Mouse (Mus musculus): ENCODE data around the gene Tut1. TPM values are rescaled to one million over a fixed set of nuclear protein-coding genes. Genes with fewer than 3 reads are reported as not detected.
A peak's percentile ranks its signal among the peaks of the same experiment; 100 is the strongest.

Tut1 gene
- 24.2 TPM for polyA plus RNA-seq (2012; fragmentation: generic; extraction: Trizol)
- long read RNA-seq, experiment 1, partial matches to known transcripts, result 0 of 4 reads
- long read RNA-seq, experiment 1, other reads (novel, unspliced or antisense), result 1 of 4 reads
- long read RNA-seq, experiment 2, transcript Tut1-201 (9 exons, 2,753 nt), result major isoform, 82 of 89 reads
- long read RNA-seq, experiment 2, partial matches to known transcripts, result 3 of 89 reads
- long read RNA-seq, experiment 2, other reads (novel, unspliced or antisense), result 4 of 89 reads

- Histone ChIP-seq H3K79me3 (ENCODE audit: low read depth) (peaks cover 32% of the 10 kb centered on the region), H3K79me2 (ENCODE audit: control insufficient read depth, insufficient read depth) (peaks cover 47% of the 10 kb centered on the region), H3K27me3 (ENCODE audit: control insufficient read depth, insufficient read depth, insufficient read length) (no peaks in the 10 kb centered on the region), H3K4me3 (ENCODE audit: insufficient read depth, poor library complexity, severe bottlenecking) (peak within 1 kb of the TSS; percentile 86), H3ac (ENCODE audit: control insufficient read depth, insufficient read length, low read depth) (peak within 1 kb of the TSS; percentile 95), H3K36me3 (ENCODE audit: control insufficient read depth, insufficient read depth) (peaks cover 63% of the 10 kb centered on the region)
- TF ChIP-seq MAX (IDR thresholded peaks at IDR 0.05) (peak; percentile 93), MYOD1 (IDR thresholded peaks at IDR 0.05; ENCODE audit: control insufficient read depth, insufficient read length, low read depth) (no peak)
These were observed at the start of gene Tut1 for GRCm38 (mm10) chr19:8953135-8954039. Gene Tut1, plus strand, starts transcription at chr19:8953847.

- peaks cover 96% of the 10 kb centered on the region for H3K36me3 ChIP-seq (ENCODE audit: control insufficient read depth, insufficient read depth)
- no peaks in the 10 kb centered on the region for H3K79me2 ChIP-seq (ENCODE audit: control insufficient read depth, insufficient read depth)
- H3K79me3 ChIP-seq (ENCODE audit: low read depth), result peaks cover 3% of the 10 kb centered on the region
- H3K4me3 ChIP-seq (ENCODE audit: insufficient read depth, poor library complexity, severe bottlenecking), result no peak overlapping the region
- H3ac ChIP-seq (ENCODE audit: control insufficient read depth, insufficient read length, low read depth), result no peak overlapping the region
- H3K27me3 ChIP-seq (ENCODE audit: control insufficient read depth, insufficient read depth, insufficient read length), result no peaks in the 10 kb centered on the region
- no peak for TF ChIP-seq MAX (IDR thresholded peaks at IDR 0.05)
- TF ChIP-seq MYOD1 (IDR thresholded peaks at IDR 0.05; ENCODE audit: control insufficient read depth, insufficient read length, low read depth), result no peak
These were observed 45.1 kb upstream of the Tut1 start for GRCm38 (mm10) chr19:8908531-8908930.

DNA sequence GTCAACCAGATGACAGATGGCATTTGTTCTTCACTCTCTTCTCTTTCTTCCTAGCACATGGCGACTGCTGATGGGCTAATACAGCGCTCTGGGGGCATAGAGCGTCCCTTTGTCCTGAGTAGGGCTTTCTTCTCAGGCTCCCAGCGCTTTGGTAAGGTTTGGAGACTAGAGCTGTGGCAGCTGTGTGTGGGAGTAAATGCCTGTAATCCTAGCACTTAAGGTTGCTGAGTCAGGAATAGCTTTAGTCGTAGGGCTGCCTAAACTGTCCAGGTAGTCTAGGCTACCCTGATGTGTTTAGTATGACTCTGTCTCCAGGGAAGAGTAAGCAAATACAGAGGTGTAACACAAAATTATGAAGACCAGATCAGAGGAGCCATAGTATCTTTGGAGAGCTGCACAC lies 41.8 kb upstream of the Tut1 start:
- H3K79me2 ChIP-seq (ENCODE audit: control insufficient read depth, insufficient read depth), result no peaks in the 10 kb centered on the region
- H3K4me3 ChIP-seq (ENCODE audit: insufficient read depth, poor library complexity, severe bottlenecking), result no peak overlapping the region
- no peaks in the 10 kb centered on the region for H3K27me3 ChIP-seq (ENCODE audit: control insufficient read depth, insufficient read depth, insufficient read length)
- no peak for TF ChIP-seq MYOG (IDR thresholded peaks at IDR 0.05; ENCODE audit: control insufficient read depth, extremely low read depth, insufficient read length)
- TF ChIP-seq MYOD1 (IDR thresholded peaks at IDR 0.05; ENCODE audit: control insufficient read depth, insufficient read length, low read depth), result no peak
- no peak for TF ChIP-seq MAX (IDR thresholded peaks at IDR 0.05)
- no peak for TF ChIP-seq FOSL1 (IDR thresholded peaks at IDR 0.05; ENCODE audit: insufficient read depth, low read length, poor library complexity, severe bottlenecking)
- no peak for TF ChIP-seq CTCF (IDR thresholded peaks at IDR 0.05; ENCODE audit: control insufficient read depth, insufficient read depth, insufficient read length)
- no peak for TF ChIP-seq CEBPB (IDR thresholded peaks at IDR 0.05; ENCODE audit: low read depth)
- no peak for TF ChIP-seq USF1 (IDR thresholded peaks at IDR 0.05; ENCODE audit: low read depth)
- H3K79me3 ChIP-seq (ENCODE audit: low read depth), result peaks cover 3% of the 10 kb centered on the region
- H3ac ChIP-seq (ENCODE audit: control insufficient read depth, insufficient read length, low read depth), result no peak overlapping the region
- H3K36me3 ChIP-seq (ENCODE audit: control insufficient read depth, insufficient read depth), result peaks cover 100% of the 10 kb centered on the region

- H3K36me3 ChIP-seq (ENCODE audit: control insufficient read depth, insufficient read depth), result peaks cover 80% of the 10 kb centered on the region
- TF ChIP-seq CEBPB (IDR thresholded peaks at IDR 0.05; ENCODE audit: low read depth), result no peak
- no peak for TF ChIP-seq MYOG (IDR thresholded peaks at IDR 0.05; ENCODE audit: control insufficient read depth, extremely low read depth, insufficient read length)
- TF ChIP-seq FOSL1 (IDR thresholded peaks at IDR 0.05; ENCODE audit: insufficient read depth, low read length, poor library complexity, severe bottlenecking), result no peak
- TF ChIP-seq MYOD1 (IDR thresholded peaks at IDR 0.05; ENCODE audit: control insufficient read depth, insufficient read length, low read depth), result no peak
- TF ChIP-seq MAX (IDR thresholded peaks at IDR 0.05), result no peak
- TF ChIP-seq USF1 (IDR thresholded peaks at IDR 0.05; ENCODE audit: low read depth), result no peak
- TF ChIP-seq CTCF (IDR thresholded peaks at IDR 0.05; ENCODE audit: control insufficient read depth, insufficient read depth, insufficient read length), result no peak
- no peaks in the 10 kb centered on the region for H3K27me3 ChIP-seq (ENCODE audit: control insufficient read depth, insufficient read depth, insufficient read length)
- H3K4me3 ChIP-seq (ENCODE audit: insufficient read depth, poor library complexity, severe bottlenecking), result no peak overlapping the region
- no peaks in the 10 kb centered on the region for H3K79me2 ChIP-seq (ENCODE audit: control insufficient read depth, insufficient read depth)
- no peaks in the 10 kb centered on the region for H3K79me3 ChIP-seq (ENCODE audit: low read depth)
- H3ac ChIP-seq (ENCODE audit: control insufficient read depth, insufficient read length, low read depth), result no peak overlapping the region
These were observed 39.4 kb upstream of the Tut1 start for GRCm38 (mm10) chr19:8914212-8914611.

DNA sequence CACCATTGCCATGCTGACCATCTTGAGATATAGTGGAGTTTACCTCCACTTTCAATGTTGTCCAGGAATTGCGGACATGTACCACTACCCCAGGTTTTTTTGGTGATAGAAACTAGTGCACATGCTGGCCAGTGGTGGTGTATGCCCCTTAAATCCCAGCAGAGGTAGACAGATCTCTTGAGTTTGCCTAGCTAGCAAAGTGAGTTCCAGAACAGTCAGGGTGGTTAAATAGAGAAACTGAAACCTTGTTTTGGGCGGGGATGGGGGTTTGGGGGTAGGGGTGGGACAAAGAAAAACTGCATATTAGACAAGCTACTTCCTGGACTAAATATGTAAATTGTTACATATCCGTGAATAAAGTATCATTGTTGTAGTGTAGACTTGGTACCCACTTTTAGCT lies 34.6 kb upstream of the Tut1 start:
- Histone ChIP-seq H3K4me3 (ENCODE audit: insufficient read depth, poor library complexity, severe bottlenecking) (no peak overlapping the region), H3ac (ENCODE audit: control insufficient read depth, insufficient read length, low read depth) (no peak overlapping the region), H3K27me3 (ENCODE audit: control insufficient read depth, insufficient read depth, insufficient read length) (no peaks in the 10 kb centered on the region), H3K79me2 (ENCODE audit: control insufficient read depth, insufficient read depth) (peaks cover 35% of the 10 kb centered on the region), H3K36me3 (ENCODE audit: control insufficient read depth, insufficient read depth) (peaks cover 56% of the 10 kb centered on the region), H3K79me3 (ENCODE audit: low read depth) (peaks cover 30% of the 10 kb centered on the region)
- TF ChIP-seq MYOG (IDR thresholded peaks at IDR 0.05; ENCODE audit: control insufficient read depth, extremely low read depth, insufficient read length) (no peak), CEBPB (IDR thresholded peaks at IDR 0.05; ENCODE audit: low read depth) (no peak), CTCF (IDR thresholded peaks at IDR 0.05; ENCODE audit: control insufficient read depth, insufficient read depth, insufficient read length) (no peak), MYOD1 (IDR thresholded peaks at IDR 0.05; ENCODE audit: control insufficient read depth, insufficient read length, low read depth) (no peak), USF1 (IDR thresholded peaks at IDR 0.05; ENCODE audit: low read depth) (no peak), MAX (IDR thresholded peaks at IDR 0.05) (no peak), FOSL1 (IDR thresholded peaks at IDR 0.05; ENCODE audit: insufficient read depth, low read length, poor library complexity, severe bottlenecking) (no peak)
